Mouse (Mus musculus) embryonic facial prominence, embryonic 12.5 days (tissue): Measurements from ENCODE around the gene Brap. TPM values are rescaled to one million over a fixed set of nuclear protein-coding genes. Genes with fewer than 3 reads are reported as not detected.

Source experiments
- ATAC-seq: fragments of 200-750 bp; cut with Nextera tagmentation; 2 replicates; pipeline ENCODE4 v1.8.0; 2017; ENCODE audit not compliant: insufficient number of reproducible peaks, insufficient read depth, low FRiP score, low TSS enrichment
- H3K27ac ChIP-seq: fragments of 300-500 bp; sonication (generic); 2 replicates; pipeline ENCODE4 v1.5.1; 2016; ENCODE audit warnings: mild to moderate bottlenecking
- H3K27me3 ChIP-seq: fragments of 300-500 bp; sonication (generic); 2 replicates; pipeline ENCODE4 v1.6.1; 2016; ENCODE audit warnings: mild to moderate bottlenecking, moderate library complexity
- H3K36me3 ChIP-seq: fragments of 300-500 bp; sonication (generic); 2 replicates; pipeline ENCODE4 v1.6.1; 2016; ENCODE audit warnings: mild to moderate bottlenecking
- H3K4me1 ChIP-seq: fragments of 300-500 bp; sonication (generic); 2 replicates; pipeline ENCODE4 v1.6.1; 2016
- H3K4me2 ChIP-seq: fragments of 300-500 bp; sonication (generic); replicated peaks from 2 replicates; pipeline ENCODE4 v1.6.1; 2016; ENCODE audit warnings: mild to moderate bottlenecking, moderate library complexity
- H3K4me3 ChIP-seq: fragments of 300-500 bp; sonication (generic); 2 replicates; pipeline ENCODE4 v1.5.1; 2016; ENCODE audit warnings: mild to moderate bottlenecking
- H3K9ac ChIP-seq: fragments of 300-500 bp; sonication (generic); 2 replicates; pipeline ENCODE4 v1.6.1; 2016; ENCODE audit warnings: mild to moderate bottlenecking, moderate library complexity
- H3K9me3 ChIP-seq: fragments of 300-500 bp; sonication (generic); 2 replicates; pipeline ENCODE4 v1.6.1; 2016; ENCODE audit warnings: mild to moderate bottlenecking, moderate library complexity
- whole genome bisulfite sequencing: fragments of 180-500 bp; shearing (Covaris S2); methylation state at CpG from one replicate; pipeline ENCODE4 v1.1.7; 2016; 5-methylcytosine and 5-hydroxymethylcytosine counted together
- polyA plus RNA-seq: library from polyadenylated mRNA; unstranded; fragments of >200 nt; fragmentation: Nextera tagmentation; extraction: Ambion mirVana; gene quantifications from 2 replicates; pipeline ENCODE4 v1.2.1, GENCODE M21; 2016

The Brap gene
- polyA plus RNA-seq, 1 experiment from 2014 or later: 47.7 TPM

GRCm38 (mm10) chr5:121704512-121705248 is 44.3 kb downstream of the Brap start:
- WGBS: 8% methylated on average over 20 of the region's 20 CpGs
- Histone ChIP-seq H3K4me1 (peaks cover 11% of the 10 kb centered on the region), H3K27ac (no peak overlapping the region), H3K4me3 (peak overlapping the region; percentile 19), H3K9ac (no peak overlapping the region), H3K4me2 (peak overlapping the region; percentile 38), H3K9me3 (no peaks in the 10 kb centered on the region), H3K27me3 (no peaks in the 10 kb centered on the region), H3K36me3 (no peaks in the 10 kb centered on the region)
- 0 out of 2 replicates have a peak, but pooled peaks have one; percentile 41 for ATAC-seq

GRCm38 (mm10) chr5:121710402-121710801 is 50.0 kb downstream of the Brap start:
- no peak overlapping the region for H3K4me3 ChIP-seq

GRCm38 (mm10) chr5:121710851-121711173 is 50.4 kb downstream of the Brap start:
- under 1% methylated on average over 12 of the region's 12 CpGs for WGBS
- no peak for ATAC-seq
- Histone ChIP-seq H3K4me1 (peaks cover 20% of the 10 kb centered on the region), H3K4me2 (peak overlapping the region; percentile 61), H3K4me3 (peak overlapping the region; percentile 84), H3K27ac (peak overlapping the region; percentile 98), H3K9ac (peak overlapping the region; percentile 97), H3K9me3 (no peaks in the 10 kb centered on the region), H3K36me3 (no peaks in the 10 kb centered on the region), H3K27me3 (no peaks in the 10 kb centered on the region)

More at GRCm38 (mm10) chr5:121710402-121710801, 50.0 kb downstream of the Brap start:
- H3K9me3 ChIP-seq: no peaks in the 10 kb centered on the region
- H3K4me2 ChIP-seq: no peak overlapping the region
- no peak for ATAC-seq
- no peak overlapping the region for H3K27ac ChIP-seq
- H3K27me3 ChIP-seq: no peaks in the 10 kb centered on the region
- H3K9ac ChIP-seq: no peak overlapping the region
- H3K36me3 ChIP-seq: no peaks in the 10 kb centered on the region
- peaks cover 16% of the 10 kb centered on the region for H3K4me1 ChIP-seq
- 34% methylated on average over 2 of the region's 2 CpGs for WGBS

- peak within 1 kb of the TSS; percentile 97 for H3K9ac ChIP-seq
- WGBS: 2% methylated on average over 55 of the region's 103 CpGs
Measured at GRCm38 (mm10) chr5:121711174-121711927, 51.0 kb downstream of the Brap start, which contains the start of gene Atxn2. Atxn2 (plus strand) TSS chr5:121711337.

GRCm38 (mm10) chr5:121711928-121712231 is 51.5 kb downstream of the Brap start:
- H3K27me3 ChIP-seq: no peaks in the 10 kb centered on the region
- H3K27ac ChIP-seq: peak overlapping the region; percentile 98
- peak overlapping the region; percentile 89 for H3K4me2 ChIP-seq
- no peaks in the 10 kb centered on the region for H3K36me3 ChIP-seq
- WGBS: under 1% methylated on average over 45 of the region's 57 CpGs
- H3K4me1 ChIP-seq: peaks cover 25% of the 10 kb centered on the region
- H3K9ac ChIP-seq: peak overlapping the region; percentile 97
- peak overlapping the region; percentile 84 for H3K4me3 ChIP-seq
- peak; percentile 58; the same call in 1 of the 2 replicates for ATAC-seq
- H3K9me3 ChIP-seq: no peaks in the 10 kb centered on the region

More at GRCm38 (mm10) chr5:121711174-121711927, 51.0 kb downstream of the Brap start, which contains the start of gene Atxn2:
- Histone ChIP-seq H3K27me3 (no peaks in the 10 kb centered on the region), H3K9me3 (no peaks in the 10 kb centered on the region), H3K4me3 (peak within 1 kb of the TSS; percentile 84), H3K4me1 (peaks cover 25% of the 10 kb centered on the region), H3K27ac (peak within 1 kb of the TSS; percentile 98), H3K4me2 (peak within 1 kb of the TSS; percentile 89), H3K36me3 (no peaks in the 10 kb centered on the region)
- ATAC-seq: peak; percentile 83

GRCm38 (mm10) chr5:121712232-121712933 is 52.0 kb downstream of the Brap start:
- Histone ChIP-seq H3K36me3 (no peaks in the 10 kb centered on the region), H3K9me3 (no peaks in the 10 kb centered on the region), H3K9ac (peak overlapping the region; percentile 97), H3K4me1 (peaks cover 25% of the 10 kb centered on the region), H3K4me3 (peak overlapping the region; percentile 84), H3K27me3 (no peaks in the 10 kb centered on the region), H3K4me2 (peak overlapping the region; percentile 89), H3K27ac (peak overlapping the region; percentile 98)
- WGBS: under 1% methylated on average over 58 of the region's 66 CpGs
- ATAC-seq: no peak; the same call in 1 of the 2 replicates

- peak overlapping the region; percentile 84 for H3K4me3 ChIP-seq
- no peaks in the 10 kb centered on the region for H3K27me3 ChIP-seq
- H3K9me3 ChIP-seq: no peaks in the 10 kb centered on the region
- H3K27ac ChIP-seq: peak overlapping the region; percentile 98
- WGBS: under 1% methylated on average over 32 of the region's 32 CpGs
- H3K36me3 ChIP-seq: no peaks in the 10 kb centered on the region
- H3K4me2 ChIP-seq: peak overlapping the region; percentile 89
- no peak for ATAC-seq
- H3K9ac ChIP-seq: peak overlapping the region; percentile 97
- peaks cover 25% of the 10 kb centered on the region for H3K4me1 ChIP-seq
Measured at GRCm38 (mm10) chr5:121712934-121713538, 52.7 kb downstream of the Brap start.

- WGBS: 79% methylated on average over 1 of the region's 1 CpGs
- no peak for ATAC-seq
- Histone ChIP-seq H3K4me1 (peaks cover 30% of the 10 kb centered on the region), H3K9me3 (no peaks in the 10 kb centered on the region), H3K27ac (no peak overlapping the region), H3K9ac (peak overlapping the region; percentile 97; the same call in 1 of the 2 replicates), H3K27me3 (no peaks in the 10 kb centered on the region), H3K4me2 (peak overlapping the region; percentile 89), H3K36me3 (no peaks in the 10 kb centered on the region), H3K4me3 (peak overlapping the region; percentile 9; the same call in 1 of the 2 replicates)
Measured at GRCm38 (mm10) chr5:121714331-121714730, 54.0 kb downstream of the Brap start.

- H3K36me3 ChIP-seq: no peaks in the 10 kb centered on the region
- H3K4me3 ChIP-seq: no peak overlapping the region
- WGBS: 79% methylated on average over 6 of the region's 6 CpGs
- no peaks in the 10 kb centered on the region for H3K27me3 ChIP-seq
- ATAC-seq: no peak
- H3K27ac ChIP-seq: no peak overlapping the region
- H3K9ac ChIP-seq: no peak overlapping the region
- peaks cover 34% of the 10 kb centered on the region for H3K4me1 ChIP-seq
- H3K9me3 ChIP-seq: no peaks in the 10 kb centered on the region
- H3K4me2 ChIP-seq: peak overlapping the region; percentile 5; the same call in 1 of the 2 replicates
Measured at GRCm38 (mm10) chr5:121714928-121715327, 54.6 kb downstream of the Brap start.

GRCm38 (mm10) chr5:121718462-121718861 is 58.1 kb downstream of the Brap start:
- Histone ChIP-seq H3K4me1 (peaks cover 36% of the 10 kb centered on the region), H3K9me3 (no peaks in the 10 kb centered on the region), H3K27me3 (no peaks in the 10 kb centered on the region), H3K9ac (no peak overlapping the region), H3K36me3 (no peaks in the 10 kb centered on the region), H3K27ac (no peak overlapping the region), H3K4me2 (no peak overlapping the region), H3K4me3 (no peak overlapping the region)
- ATAC-seq: no peak
- WGBS: 85% methylated on average over 5 of the region's 5 CpGs
